Comparison of ENCODE assay signal across 8 mouse cellular contexts in the genomic region with DNA sequence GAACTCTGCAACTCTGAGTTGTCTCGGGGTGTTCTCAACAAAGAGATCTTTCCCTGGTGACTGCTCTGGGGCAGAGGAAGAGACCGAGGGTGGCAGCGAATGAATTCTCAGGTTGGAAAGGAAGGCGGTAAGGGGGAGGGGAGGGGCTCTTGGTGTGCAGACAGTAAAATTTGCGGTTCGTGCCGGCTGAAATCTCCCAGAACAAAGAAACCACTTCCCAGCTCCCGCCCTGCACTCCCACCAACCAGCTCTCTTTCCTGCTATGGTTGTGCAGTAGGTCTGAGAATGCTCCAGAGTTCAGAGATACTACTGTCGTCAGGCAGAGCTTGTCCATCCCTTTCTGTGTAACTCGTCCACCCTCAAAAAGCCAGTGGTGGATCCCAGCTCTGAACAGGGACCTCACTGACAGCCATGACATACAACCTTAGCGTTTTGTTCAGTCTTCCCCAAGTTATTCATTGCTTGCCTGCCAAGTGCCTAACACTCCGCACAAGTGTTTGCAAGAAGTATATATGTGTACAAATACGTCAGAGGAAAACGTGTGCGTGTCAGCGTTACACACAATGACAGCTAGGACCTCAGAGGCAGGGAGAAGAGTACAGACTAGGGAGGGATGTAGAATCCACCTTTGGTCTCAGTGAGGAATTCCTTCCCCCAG.
A peak's percentile ranks its signal among the peaks of the same experiment; 100 is the strongest.
DNase-seq lines count a peak whose midpoint lies in the region; ATAC-seq and TF ChIP-seq lines count a peak whose summit lies in the region.

No protein-coding gene starts in this region.

- no peaks in the 10 kb centered on the region for H3K27me3 ChIP-seq in heart, embryonic 14.5 days (ENCODE audit: control insufficient read depth, insufficient read depth, low read length)
- no peaks in the 10 kb centered on the region for H3K27me3 ChIP-seq in forebrain, embryonic 13.5 days
- peaks cover 25% of the 10 kb centered on the region for H3K27me3 ChIP-seq in liver, embryonic 12.5 days (replicated peaks)
- H3K27me3 ChIP-seq in cerebellum, adult 2 months (ENCODE audit: control insufficient read depth, insufficient read depth, low read length) = no peaks in the 10 kb centered on the region

- H3K4me2 ChIP-seq in heart, embryonic 14.5 days (ENCODE audit: low read length) = peak overlapping the region; percentile 86
- peak overlapping the region; percentile 60 for H3K4me2 ChIP-seq in forebrain, embryonic 13.5 days
- H3K4me2 ChIP-seq in liver, embryonic 12.5 days = peak overlapping the region; percentile 65

- H3K9ac ChIP-seq in heart, embryonic 14.5 days (ENCODE audit: low read length) = peak overlapping the region; percentile 86
- peak overlapping the region; percentile 66 for H3K9ac ChIP-seq in forebrain, embryonic 13.5 days
- no peak overlapping the region for H3K9ac ChIP-seq in liver, embryonic 12.5 days

- peak; percentile 55 for ATAC-seq in heart, embryonic 14.5 days (ENCODE audit: insufficient number of reproducible peaks, insufficient read depth, low FRiP score, low read depth)
- ATAC-seq in forebrain, embryonic 13.5 days = peak; percentile 59
- no peak for ATAC-seq in liver, embryonic 12.5 days

- intact Hi-C loops in heart, postnatal 25 days (cut with DNase I) = loop anchor here (1.0 to 2.0 kb wide), 3 partner anchors 371 to 723 kb away; no protein-coding TSS in a partner anchor

- WGBS in heart, embryonic 14.5 days = 15% methylated on average over 16 of the region's 16 CpGs
- 12% methylated on average over 16 of the region's 16 CpGs for WGBS in forebrain, embryonic 13.5 days
- WGBS in liver, embryonic 12.5 days (ENCODE audit: insufficient replicate concordance) = 18% methylated on average over 16 of the region's 16 CpGs
- WGBS in cerebellum, adult 2 months = 13% methylated on average over 16 of the region's 16 CpGs

- H3K4me3 ChIP-seq in heart, embryonic 14.5 days (ENCODE audit: control insufficient read depth in 1 of 2, insufficient read depth in 1 of 2, low read depth in 1 of 2, low read length in 2 of 2) = peak overlapping the region; percentile 61 to 72
- H3K4me3 ChIP-seq in forebrain, embryonic 13.5 days = peak overlapping the region; percentile 38
- H3K4me3 ChIP-seq in liver, embryonic 12.5 days = peak overlapping the region; percentile 42
- no peak overlapping the region for H3K4me3 ChIP-seq in cerebellum, adult 2 months (replicated peaks; ENCODE audit: insufficient read depth, low read depth, low read length)

- TF ChIP-seq CTCF in cerebellum, adult 2 months (IDR thresholded peaks at IDR 0.05; ENCODE audit: borderline replicate concordance, insufficient read depth, low read depth, low read length) = no peak

- H3K4me1 ChIP-seq in heart, embryonic 14.5 days (ENCODE audit: control insufficient read depth in 2 of 2, insufficient read depth in 2 of 2, low read length in 2 of 2) = peaks cover 13 to 21% of the 10 kb centered on the region in 2 experiments
- H3K4me1 ChIP-seq in forebrain, embryonic 13.5 days = peaks cover 52% of the 10 kb centered on the region
- 0 out of 2 replicates have a peak, but pooled peaks cover 11% of the 10 kb centered on the region for H3K4me1 ChIP-seq in liver, embryonic 12.5 days
- no peaks in the 10 kb centered on the region; the same call in 1 of the 2 replicates for H3K4me1 ChIP-seq in cerebellum, adult 2 months (ENCODE audit: control insufficient read depth, insufficient read depth, low read length)

- H3K27ac ChIP-seq in heart, embryonic 14.5 days (replicated peaks in 1 of 2; ENCODE audit: control insufficient read depth in 1 of 2, insufficient read depth in 1 of 2, low read depth in 2 of 2, low read length in 2 of 2) = peak overlapping the region; percentile 84 to 95
- H3K27ac ChIP-seq in forebrain, embryonic 13.5 days = peak overlapping the region; percentile 97
- H3K27ac ChIP-seq in liver, embryonic 12.5 days = no peak overlapping the region
- no peak overlapping the region for H3K27ac ChIP-seq in cerebellum, adult 2 months (ENCODE audit: insufficient read depth, low read length)

- no peak for DNase-seq in heart, postnatal 25 days (ENCODE audit: low spot score)
- peak; percentile 75 for DNase-seq in ES-CJ7 (ENCODE audit: low read depth, low spot score)
- no peak for DNase-seq in cerebellum, adult 2 months
- DNase-seq in MN1 (ENCODE audit: low spot score) = no peak
- DNase-seq in cerebellum, adult 8-10 months = no peak

- no peaks in the 10 kb centered on the region for H3K36me3 ChIP-seq in heart, embryonic 14.5 days (ENCODE audit: control insufficient read depth, insufficient read depth, low read length)
- H3K36me3 ChIP-seq in forebrain, embryonic 13.5 days (ENCODE audit: poor library complexity, severe bottlenecking) = no peaks in the 10 kb centered on the region
- H3K36me3 ChIP-seq in liver, embryonic 12.5 days = no peaks in the 10 kb centered on the region

- H3K9me3 ChIP-seq in heart, embryonic 14.5 days (ENCODE audit: control insufficient read depth, low read length) = no peaks in the 10 kb centered on the region
- no peaks in the 10 kb centered on the region for H3K9me3 ChIP-seq in forebrain, embryonic 13.5 days (replicated peaks)
- H3K9me3 ChIP-seq in liver, embryonic 12.5 days (replicated peaks) = no peaks in the 10 kb centered on the region

- TF ChIP-seq POLR2A in cerebellum, adult 2 months (IDR thresholded peaks at IDR 0.05; ENCODE audit: borderline replicate concordance, insufficient read depth, low read length) = no peak

Comparison
In these comparisons a context has a peak if more than half of its experiments do, and no peak if none do; other contexts are left out.
1. H3K27ac ChIP-seq: peak in heart, embryonic 14.5 days (2 of 2) and forebrain, embryonic 13.5 days (single experiment); none in liver, embryonic 12.5 days (single experiment) and cerebellum, adult 2 months (single experiment).
2. Peak in every context shown above with its lines, with median percentiles within 50 percentile points of each other: H3K4me2 ChIP-seq.